Mouse (Mus musculus) liver, postnatal 0 days (tissue): ENCODE data around the gene Ptprb. TPM values are rescaled to one million over a fixed set of nuclear protein-coding genes. Genes with fewer than 3 reads are reported as not detected.

Source experiments
- ATAC-seq: fragments of 200-750 bp; cut with Nextera tagmentation; 2 replicates; pipeline ENCODE4 v1.8.0; 2017; ENCODE audit warnings: mild to moderate bottlenecking, moderate library complexity
- DNase-seq: peaks from one replicate; pipeline ENCODE4 v3.0.0-alpha.2; 2016
- H3K27ac ChIP-seq: fragments of 300-500 bp; sonication (generic); 2 replicates; pipeline ENCODE4 v1.5.1; 2014; ENCODE audit warnings: antibody characterized with exemption, moderate library complexity, mild to moderate bottlenecking, low read depth
- H3K27me3 ChIP-seq: fragments of 300-500 bp; sonication (generic); 2 replicates; pipeline ENCODE4 v1.6.1; 2014; ENCODE audit warnings: low read length, control low read depth, mixed read lengths; ENCODE audit not compliant: insufficient read depth
- H3K36me3 ChIP-seq: fragments of 300-500 bp; sonication (generic); replicated peaks from 2 replicates; pipeline ENCODE4 v1.6.1; 2014; ENCODE audit warnings: mild to moderate bottlenecking, control low read depth, low read length, moderate library complexity, mixed read lengths; ENCODE audit not compliant: insufficient read depth
- H3K4me1 ChIP-seq: fragments of 300-500 bp; sonication (generic); 2 replicates; pipeline ENCODE4 v1.6.1; 2014; ENCODE audit warnings: antibody characterized with exemption, mild to moderate bottlenecking, control low read depth; ENCODE audit not compliant: insufficient read depth
- H3K4me2 ChIP-seq: fragments of 300-500 bp; sonication (generic); 2 replicates; pipeline ENCODE4 v1.6.1; 2014; ENCODE audit warnings: low read depth, mild to moderate bottlenecking, low read length, moderate library complexity, mixed read lengths
- H3K4me3 ChIP-seq: fragments of 300-500 bp; sonication (generic); 2 replicates; pipeline ENCODE4 v1.5.1; 2014; ENCODE audit warnings: low read depth, low read length
- H3K9ac ChIP-seq: fragments of 300-500 bp; sonication (generic); replicated peaks from 2 replicates; pipeline ENCODE4 v1.6.1; 2014; ENCODE audit warnings: mild to moderate bottlenecking, moderate library complexity
- H3K9me3 ChIP-seq: fragments of 300-500 bp; sonication (generic); 2 replicates; pipeline ENCODE4 v1.6.1; 2016; ENCODE audit warnings: mild to moderate bottlenecking, control low read depth, low read length, mixed read lengths
- CTCF ChIP-seq: sonication (generic); IDR thresholded peaks from 2 replicates; pipeline ENCODE4 v1.5.1; 2016; ENCODE audit warnings: antibody characterized with exemption, low read depth
- EP300 ChIP-seq: IDR thresholded peaks from 2 replicates; pipeline ENCODE4 v1.6.1; 2016; ENCODE audit warnings: antibody characterized with exemption, low read depth, mild to moderate bottlenecking
- WGBS: fragments of 180-500 bp; shearing (Covaris S2); extraction: QIAGEN DNeasy Blood & Tissue Kit; methylation state at CpG from one replicate; pipeline ENCODE4 v1.1.7; 2014; ENCODE audit not compliant: insufficient replicate concordance; 5-methylcytosine and 5-hydroxymethylcytosine counted together
- polyA plus RNA-seq: library from polyadenylated mRNA; unstranded; fragments of >200 nt; fragmentation: Nextera tagmentation; extraction: Ambion mirVana; gene quantifications from 2 replicates; pipeline ENCODE4 v1.2.1, GENCODE M21; 2015

Gene Ptprb
- polyA plus RNA-seq, 1 experiment from 2014 or later, result 3.1 TPM

DNA sequence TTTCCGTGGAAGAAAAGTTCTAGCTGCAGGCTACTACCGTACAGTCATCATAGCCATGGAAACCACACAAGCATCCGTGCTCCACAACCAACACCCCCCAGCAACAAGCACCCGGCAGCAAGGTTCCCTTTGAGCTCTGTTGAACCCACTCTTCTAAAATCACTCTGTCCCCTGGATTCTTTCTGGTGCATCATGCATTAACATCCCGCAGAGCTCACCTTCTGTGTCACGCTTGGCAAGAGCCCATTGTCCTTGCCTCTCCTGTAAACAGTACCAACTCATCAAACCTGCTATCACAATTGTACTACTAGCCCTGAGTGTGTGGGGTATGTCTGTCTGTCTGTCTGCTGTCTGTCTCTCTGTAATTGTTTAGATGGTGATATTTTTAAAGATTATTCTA, 98.8 kb downstream of the Ptprb start:
- no peaks in the 10 kb centered on the region for H3K9me3 ChIP-seq
- no peak overlapping the region for H3K27ac ChIP-seq
- ATAC-seq (no peak), DNase-seq (no peak)
- 85% methylated on average over 6 of the region's 6 CpGs for WGBS
- H3K4me2 ChIP-seq, result no peak overlapping the region
- no peaks in the 10 kb centered on the region for H3K27me3 ChIP-seq
- no peak overlapping the region for H3K9ac ChIP-seq
- TF ChIP-seq EP300, result no peak
- TF ChIP-seq CTCF, result no peak
- H3K4me1 ChIP-seq, result no peaks in the 10 kb centered on the region
- no peak overlapping the region for H3K4me3 ChIP-seq
- H3K36me3 ChIP-seq, result no peaks in the 10 kb centered on the region

DNA sequence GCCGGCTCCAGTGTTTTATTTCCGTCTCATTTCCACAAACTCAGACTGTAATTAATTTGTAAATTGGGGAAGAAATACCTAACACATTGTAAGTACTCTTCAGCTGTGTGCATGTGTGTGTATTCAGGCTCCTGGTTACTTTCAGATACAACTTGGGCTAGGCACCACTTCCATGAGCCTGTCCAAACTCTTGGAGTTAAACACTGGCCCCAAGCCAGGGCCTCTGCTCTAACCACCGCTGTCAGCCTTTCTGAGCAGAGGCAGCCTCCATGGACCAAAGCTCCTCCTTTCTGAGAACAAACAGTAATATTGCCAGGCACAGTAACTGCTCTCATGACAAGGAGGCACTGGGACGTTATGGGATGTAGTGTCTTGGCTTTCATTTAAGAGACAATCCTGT, 101.5 kb downstream of the Ptprb start:
- 74% methylated on average over 4 of the region's 4 CpGs for WGBS
- no peak for TF ChIP-seq EP300
- no peak for TF ChIP-seq CTCF

DNA sequence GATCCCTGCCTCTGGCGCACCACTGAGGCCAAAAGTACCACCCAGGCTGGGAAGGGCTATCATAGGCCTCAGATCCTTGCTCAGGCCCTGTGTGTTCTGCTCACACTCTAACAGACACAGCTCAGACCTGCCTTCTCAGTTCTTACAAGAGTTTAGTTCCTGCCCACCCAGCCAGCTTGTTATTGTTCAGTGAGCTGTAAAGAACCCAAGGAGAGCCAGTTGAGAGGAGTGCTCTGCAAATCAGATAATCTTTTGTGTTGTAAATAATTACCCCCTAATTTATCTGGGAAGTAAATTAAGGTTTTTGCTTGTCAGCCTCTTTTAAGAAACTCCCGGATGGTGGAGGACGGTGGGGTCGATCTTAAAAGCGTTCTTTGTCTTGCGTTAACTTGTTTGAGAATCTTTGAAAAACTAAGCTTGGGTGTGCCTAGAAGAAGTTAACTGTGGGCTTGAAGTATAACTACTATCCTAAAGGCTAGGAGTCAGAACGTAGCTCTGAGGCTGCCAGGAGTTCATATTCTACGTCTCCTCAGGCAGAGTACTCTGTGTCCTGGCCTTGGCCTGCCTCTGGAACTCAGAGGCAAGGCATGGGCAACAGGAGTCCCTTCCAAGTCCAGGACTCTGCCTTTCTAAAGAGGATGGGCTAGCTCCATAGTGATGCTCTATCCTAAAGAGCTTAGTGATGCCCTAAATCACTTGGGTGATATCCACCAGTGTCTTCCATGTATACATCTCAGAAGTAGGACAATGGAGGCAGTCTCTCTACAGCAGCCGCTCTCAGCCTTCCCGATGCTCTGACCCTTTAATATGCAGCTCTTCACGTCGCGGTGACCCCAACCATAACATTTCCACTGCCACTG, 107.7 kb downstream of the Ptprb start:
- Histone ChIP-seq H3K9me3 (no peaks in the 10 kb centered on the region), H3K4me3 (no peak overlapping the region), H3K4me2 (no peak overlapping the region), H3K27ac (no peak overlapping the region), H3K27me3 (no peaks in the 10 kb centered on the region), H3K36me3 (no peaks in the 10 kb centered on the region), H3K4me1 (no peaks in the 10 kb centered on the region), H3K9ac (no peak overlapping the region)
- WGBS, result 80% methylated on average over 13 of the region's 13 CpGs
- ATAC-seq (no peak), DNase-seq (no peak)
- no peak for TF ChIP-seq CTCF
- TF ChIP-seq EP300, result no peak

More for the DNA sequence above, 101.5 kb downstream of the Ptprb start:
- ATAC-seq, result no peak
- Histone ChIP-seq H3K36me3 (no peaks in the 10 kb centered on the region), H3K9ac (no peak overlapping the region), H3K4me1 (no peaks in the 10 kb centered on the region), H3K4me3 (no peak overlapping the region), H3K9me3 (no peaks in the 10 kb centered on the region), H3K4me2 (no peak overlapping the region), H3K27me3 (no peaks in the 10 kb centered on the region), H3K27ac (no peak overlapping the region)
- DNase-seq, result no peak

DNA sequence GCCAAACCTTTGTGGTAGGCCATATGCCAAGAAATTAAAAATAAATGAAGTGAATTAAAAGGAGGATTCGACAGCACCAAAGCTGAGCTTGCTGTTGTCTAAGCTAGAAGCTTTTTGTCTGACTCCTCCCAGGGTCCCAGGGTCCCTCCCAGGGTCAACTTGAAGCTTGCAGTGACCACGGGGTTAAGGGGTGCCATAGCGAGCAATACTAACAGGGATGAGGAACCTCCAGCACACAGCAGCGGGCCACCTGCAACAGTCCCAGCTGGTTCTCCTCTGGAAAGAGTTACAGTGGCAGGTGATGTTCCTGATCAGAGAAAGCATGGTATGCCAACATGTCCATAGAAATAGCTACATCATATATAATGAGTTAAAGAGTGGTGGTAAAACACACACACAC, 109.1 kb downstream of the Ptprb start:
- Histone ChIP-seq H3K27me3 (no peaks in the 10 kb centered on the region), H3K4me2 (no peak overlapping the region), H3K36me3 (no peaks in the 10 kb centered on the region), H3K9ac (no peak overlapping the region), H3K27ac (no peak overlapping the region), H3K9me3 (no peaks in the 10 kb centered on the region), H3K4me3 (no peak overlapping the region), H3K4me1 (no peaks in the 10 kb centered on the region)
- WGBS, result 70% methylated on average over 4 of the region's 4 CpGs
- no peak for DNase-seq
- no peak for ATAC-seq
- TF ChIP-seq CTCF (no peak), EP300 (no peak)

DNA sequence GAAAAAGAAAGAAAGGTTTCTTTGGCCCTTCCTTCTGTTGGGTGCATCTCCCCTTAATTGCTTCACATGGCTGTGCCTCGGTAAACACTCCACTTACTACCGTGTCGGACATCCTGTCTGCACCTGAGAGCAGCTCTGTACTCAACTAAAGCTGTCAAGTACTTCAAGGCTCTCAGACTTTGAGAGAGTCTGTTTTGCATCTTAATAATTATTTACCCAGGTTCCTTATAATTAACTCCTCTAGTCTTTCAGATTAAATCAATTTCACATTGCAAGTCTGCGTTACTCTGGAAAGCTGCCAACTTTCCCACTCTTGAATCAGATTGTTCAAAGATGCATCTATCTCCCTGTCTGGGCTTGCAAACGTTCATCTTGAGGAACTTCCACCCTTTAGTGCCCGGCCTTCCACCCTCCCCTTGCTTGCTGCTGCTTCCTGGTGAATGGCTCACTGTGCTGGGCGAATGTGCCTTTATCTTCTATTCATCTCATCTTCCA, 111.1 kb downstream of the Ptprb start:
- Histone ChIP-seq H3K27me3 (no peaks in the 10 kb centered on the region), H3K9me3 (no peaks in the 10 kb centered on the region), H3K4me1 (no peaks in the 10 kb centered on the region), H3K36me3 (no peaks in the 10 kb centered on the region), H3K4me3 (no peak overlapping the region), H3K9ac (no peak overlapping the region), H3K27ac (no peak overlapping the region), H3K4me2 (no peak overlapping the region)
- no peak for ATAC-seq
- WGBS, result 51% methylated on average over 7 of the region's 7 CpGs
- TF ChIP-seq CTCF, result no peak
- no peak for TF ChIP-seq EP300
- DNase-seq, result no peak

DNA sequence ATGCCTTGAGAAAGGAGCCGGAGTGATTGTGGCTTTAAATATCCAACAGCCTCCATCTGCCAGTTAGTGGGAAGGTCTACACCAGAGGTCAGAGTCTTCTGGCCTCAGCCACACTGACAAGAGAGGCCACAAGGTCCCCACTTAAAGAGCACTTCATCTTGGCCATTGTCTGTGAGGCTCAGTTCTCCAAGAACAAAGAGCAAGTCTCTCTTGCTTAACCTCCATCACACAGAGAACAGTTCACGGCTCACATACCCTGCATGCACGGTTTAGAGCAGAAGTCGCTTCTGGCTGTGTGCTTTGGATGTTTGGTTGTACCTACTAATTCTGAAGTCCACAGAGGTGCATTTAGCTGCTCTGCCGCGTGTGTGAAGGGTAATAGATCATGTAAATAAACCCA, 113.5 kb downstream of the Ptprb start:
- 74% methylated on average over 6 of the region's 6 CpGs for WGBS
- TF ChIP-seq EP300 (no peak), CTCF (no peak)
- H3K4me2 ChIP-seq, result no peak overlapping the region
- DNase-seq, result no peak
- H3K4me3 ChIP-seq, result no peak overlapping the region
- H3K27me3 ChIP-seq, result no peaks in the 10 kb centered on the region
- no peak for ATAC-seq
- no peaks in the 10 kb centered on the region for H3K9me3 ChIP-seq
- H3K4me1 ChIP-seq, result no peaks in the 10 kb centered on the region
- H3K36me3 ChIP-seq, result no peaks in the 10 kb centered on the region
- no peak overlapping the region for H3K9ac ChIP-seq
- no peak overlapping the region for H3K27ac ChIP-seq
